Mouse (Mus musculus): ENCODE data around the gene Vmn2r52.
"Not testable (repeated sequence)": the region's sequence is repeated elsewhere in the genome, so short reads cannot be mapped to it uniquely, and the experiment has no call there.

Gene Vmn2r52

GRCm38 (mm10) chr7:10176473-10176872 is at the start of gene Vmn2r52:
TSS of gene Vmn2r52 (minus strand) at chr7:10176573.
- DNase-seq (ENCODE audit: low spot score): no peak

GRCm38 (mm10) chr7:10105641-10106040 is 70.7 kb downstream of the Vmn2r52 start, which contains the start of gene Vmn2r51:
TSS of gene Vmn2r51 (minus strand) at chr7:10105741.
- DNase-seq (ENCODE audit: low spot score): not testable (repeated sequence)
